11 mouse cellular contexts compared by ENCODE assay signal in the genomic region with DNA sequence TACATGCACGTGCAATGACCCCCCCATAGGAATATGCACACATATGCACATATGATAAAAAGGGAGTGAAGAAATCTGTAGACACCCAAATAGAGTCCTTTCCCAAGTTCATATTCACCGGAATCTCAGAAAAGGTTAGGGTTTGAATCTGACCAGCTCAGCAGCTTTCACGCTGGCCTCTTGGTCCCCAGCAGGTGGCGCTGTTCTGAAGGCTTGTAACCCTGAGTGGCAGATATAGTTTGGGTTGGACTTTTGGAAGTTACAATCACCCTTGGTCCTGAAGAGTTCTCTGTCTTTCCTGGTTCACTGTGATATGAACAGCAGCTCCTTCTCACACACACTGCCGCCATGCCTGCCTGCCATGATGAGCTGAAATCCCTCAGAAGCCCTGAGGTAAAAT. TPM values are rescaled to one million over a fixed set of nuclear protein-coding genes. Genes with fewer than 3 reads are reported as not detected.
DNase-seq lines count a peak whose midpoint lies in the region; ATAC-seq and TF ChIP-seq lines count a peak whose summit lies in the region.
"Had no signal": no experiment of that assay in that cellular context is flagged by ENCODE, and none has a peak within 500 bp of the region (broad histone marks: within the 10 kb centered on the region; RNA-seq: fewer than 3 reads in every experiment).

No protein-coding gene starts in this region.

- ATAC-seq in intestine, postnatal 0 days, result no peak
- ATAC-seq in intestine, embryonic 15.5 days, result no peak
- no peak for ATAC-seq in heart, embryonic 12.5 days (ENCODE audit: insufficient number of reproducible peaks, low FRiP score)

- H3K9me3 ChIP-seq in intestine, postnatal 0 days (ENCODE audit: control insufficient read depth), result no peaks in the 10 kb centered on the region
- no peaks in the 10 kb centered on the region for H3K9me3 ChIP-seq in intestine, embryonic 15.5 days
- H3K9me3 ChIP-seq in heart, embryonic 12.5 days (replicated peaks), result peaks cover 11% of the 10 kb centered on the region
- H3K9me3 ChIP-seq: heart, embryonic 15.5 days had no signal

- H3K9ac ChIP-seq in intestine, postnatal 0 days (ENCODE audit: low read depth, low read length), result no peak overlapping the region
- H3K9ac ChIP-seq in intestine, embryonic 15.5 days, result no peak overlapping the region
- no peak overlapping the region for H3K9ac ChIP-seq in heart, embryonic 12.5 days
- H3K9ac ChIP-seq: heart, embryonic 15.5 days; limb, embryonic 13.5 days had no signal

- H3K4me1 ChIP-seq in intestine, postnatal 0 days (replicated peaks; ENCODE audit: control insufficient read depth, insufficient read depth, low read length), result no peaks in the 10 kb centered on the region
- H3K4me1 ChIP-seq in intestine, embryonic 15.5 days (replicated peaks), result no peaks in the 10 kb centered on the region
- no peaks in the 10 kb centered on the region for H3K4me1 ChIP-seq in heart, embryonic 12.5 days (replicated peaks)
- H3K4me1 ChIP-seq: heart, embryonic 15.5 days; limb, embryonic 13.5 days had no signal

- no peak overlapping the region for H3K27ac ChIP-seq in intestine, postnatal 0 days (ENCODE audit: low read depth, low read length)
- H3K27ac ChIP-seq in intestine, embryonic 15.5 days, result no peak overlapping the region
- H3K27ac ChIP-seq in heart, embryonic 12.5 days (ENCODE audit: poor library complexity, severe bottlenecking), result no peak overlapping the region
- H3K27ac ChIP-seq: heart, embryonic 15.5 days; limb, embryonic 13.5 days had no signal

- WGBS in intestine, postnatal 0 days, result 58% methylated on average over 5 of the region's 5 CpGs
- 65% methylated on average over 5 of the region's 5 CpGs for WGBS in intestine, embryonic 15.5 days
- 50% methylated on average over 5 of the region's 5 CpGs for WGBS in heart, embryonic 12.5 days

- no peaks in the 10 kb centered on the region for H3K27me3 ChIP-seq in intestine, postnatal 0 days (replicated peaks; ENCODE audit: control insufficient read depth, insufficient read depth, low read length)
- H3K27me3 ChIP-seq in intestine, embryonic 15.5 days (replicated peaks), result no peaks in the 10 kb centered on the region
- H3K27me3 ChIP-seq in heart, embryonic 12.5 days (replicated peaks), result no peaks in the 10 kb centered on the region
- H3K27me3 ChIP-seq: heart, embryonic 15.5 days; limb, embryonic 13.5 days had no signal

- peak; percentile 59 for TF ChIP-seq CTCF in intestine, postnatal 0 days (IDR thresholded peaks at IDR 0.05; ENCODE audit: low read depth)

- no peak overlapping the region for H3K4me2 ChIP-seq in intestine, postnatal 0 days (replicated peaks; ENCODE audit: low read depth)
- no peak overlapping the region for H3K4me2 ChIP-seq in intestine, embryonic 15.5 days (replicated peaks)
- H3K4me2 ChIP-seq in heart, embryonic 12.5 days, result no peak overlapping the region
- H3K4me2 ChIP-seq: heart, embryonic 15.5 days; limb, embryonic 13.5 days had no signal

- peak; percentile 53 to 57 for DNase-seq in CD8-positive naive resting alpha-beta T cell, adult 2 months (ENCODE audit: low read depth in 2 of 2, low spot score in 2 of 2)
- peak; percentile 22 for DNase-seq in WW6 (ENCODE audit: low read depth, low spot score)
- peak; percentile 42 for DNase-seq in lung, postnatal 36 days
- DNase-seq in cerebellum, postnatal 36 days, result no peak
- no peak for DNase-seq in heart, adult 8-10 months (ENCODE audit: low spot score)
- DNase-seq: cerebellum, adult 2 months had no signal

- H3K4me3 ChIP-seq in intestine, postnatal 0 days (ENCODE audit: low read depth, low read length), result no peak overlapping the region
- no peak overlapping the region for H3K4me3 ChIP-seq in intestine, embryonic 15.5 days (replicated peaks)
- no peak overlapping the region for H3K4me3 ChIP-seq in heart, embryonic 12.5 days
- H3K4me3 ChIP-seq: heart, embryonic 15.5 days; limb, embryonic 13.5 days had no signal

- no peaks in the 10 kb centered on the region for H3K36me3 ChIP-seq in intestine, postnatal 0 days (ENCODE audit: control insufficient read depth, insufficient read depth)
- no peaks in the 10 kb centered on the region for H3K36me3 ChIP-seq in intestine, embryonic 15.5 days
- H3K36me3 ChIP-seq in heart, embryonic 12.5 days, result no peaks in the 10 kb centered on the region
- H3K36me3 ChIP-seq: heart, embryonic 15.5 days; limb, embryonic 13.5 days had no signal

RNA-seq across cellular contexts. Expression of gene Card11, which starts 24.1 kb away (rescaled TPM):
- 0.43 and 0.55 TPM in 2 replicates for polyA plus RNA-seq in intestine, postnatal 0 days (2015; fragmentation: Nextera tagmentation; extraction: Ambion mirVana)
- 0.65 and 0.77 TPM in 2 replicates for polyA plus RNA-seq in intestine, embryonic 15.5 days (2015; fragmentation: Nextera tagmentation; extraction: Ambion mirVana)
- polyA plus RNA-seq in heart, embryonic 12.5 days (2016; fragmentation: Nextera tagmentation; extraction: Ambion mirVana), result 0.18 and 0.21 TPM in 2 replicates
- total RNA-seq in heart, adult 8-10 months (2022), result 1 to 10 TPM in 1 of 4 experiments, under 1 TPM in 3; 0.08 to 1.0 (median 0.42) TPM

Comparison
In these comparisons a context has a peak if more than half of its experiments do, and no peak if none do; other contexts are left out.
1. DNase-seq: peak in CD8-positive naive resting alpha-beta T cell, adult 2 months (2 of 2), WW6 (single experiment) and lung, postnatal 36 days (single experiment); none in cerebellum, postnatal 36 days (0 of 2) and heart, adult 8-10 months (single experiment).